Mouse (Mus musculus) intestine, embryonic 14.5 days (tissue): ENCODE results near the gene Pqlc2. TPM values are rescaled to one million over a fixed set of nuclear protein-coding genes. Genes with fewer than 3 reads are reported as not detected.

Experiments
- ATAC-seq: fragments of 200-750 bp; cut with Nextera tagmentation; replicated peaks from 2 replicates; pipeline ENCODE4 v1.8.0; 2017; ENCODE audit warnings: low read depth, moderate number of reproducible peaks, moderate TSS enrichment, moderate library complexity; ENCODE audit not compliant: low FRiP score, low TSS enrichment
- DNase-seq: peaks from one replicate; pipeline ENCODE4 v3.0.0-alpha.2; 2018; ENCODE audit warnings: low spot score
- H3K27ac ChIP-seq: fragments of 300-500 bp; sonication (generic); 2 replicates; pipeline ENCODE4 v1.5.1; 2014; ENCODE audit warnings: low read depth, mild to moderate bottlenecking, control low read depth
- H3K27me3 ChIP-seq: fragments of 300-500 bp; sonication (generic); replicated peaks from 2 replicates; pipeline ENCODE4 v1.6.1; 2014; ENCODE audit warnings: low read length, control low read depth; ENCODE audit not compliant: control insufficient read depth, insufficient read depth
- H3K36me3 ChIP-seq: fragments of 300-500 bp; sonication (generic); 2 replicates; pipeline ENCODE4 v1.6.1; 2014; ENCODE audit warnings: low read length, control low read depth; ENCODE audit not compliant: control insufficient read depth, insufficient read depth
- H3K4me1 ChIP-seq: fragments of 300-500 bp; sonication (generic); replicated peaks from 2 replicates; pipeline ENCODE4 v1.6.1; 2014; ENCODE audit warnings: low read length, control low read depth, mixed read lengths; ENCODE audit not compliant: control insufficient read depth, insufficient read depth
- H3K4me2 ChIP-seq: fragments of 300-500 bp; sonication (generic); 2 replicates; pipeline ENCODE4 v1.6.1; 2014; ENCODE audit warnings: low read length
- H3K4me3 ChIP-seq: fragments of 300-500 bp; sonication (generic); 2 replicates; pipeline ENCODE4 v1.5.1; 2014; ENCODE audit warnings: low read depth, low read length, control low read depth, mixed read lengths
- H3K9ac ChIP-seq: fragments of 300-500 bp; sonication (generic); 2 replicates; pipeline ENCODE4 v1.6.1; 2014; ENCODE audit warnings: mild to moderate bottlenecking, low read length
- H3K9me3 ChIP-seq: fragments of 300-500 bp; sonication (generic); 2 replicates; pipeline ENCODE4 v1.6.1; 2016; ENCODE audit warnings: low read length, control low read depth; ENCODE audit not compliant: control insufficient read depth
- WGBS: fragments of 180-500 bp; shearing (Covaris S2); extraction: QIAGEN DNeasy Blood & Tissue Kit; methylation state at CpG from one replicate; pipeline ENCODE4 v1.1.7; 2014; 5-methylcytosine and 5-hydroxymethylcytosine counted together
- polyA plus RNA-seq: library from polyadenylated mRNA; unstranded; fragments of >200 nt; fragmentation: Nextera tagmentation; extraction: Ambion mirVana; gene quantifications from 2 replicates; pipeline ENCODE4 v1.2.1, GENCODE M21; 2014

The Pqlc2 gene
- polyA plus RNA-seq: 15.9 and 17.1 TPM in 2 replicates

DNA sequence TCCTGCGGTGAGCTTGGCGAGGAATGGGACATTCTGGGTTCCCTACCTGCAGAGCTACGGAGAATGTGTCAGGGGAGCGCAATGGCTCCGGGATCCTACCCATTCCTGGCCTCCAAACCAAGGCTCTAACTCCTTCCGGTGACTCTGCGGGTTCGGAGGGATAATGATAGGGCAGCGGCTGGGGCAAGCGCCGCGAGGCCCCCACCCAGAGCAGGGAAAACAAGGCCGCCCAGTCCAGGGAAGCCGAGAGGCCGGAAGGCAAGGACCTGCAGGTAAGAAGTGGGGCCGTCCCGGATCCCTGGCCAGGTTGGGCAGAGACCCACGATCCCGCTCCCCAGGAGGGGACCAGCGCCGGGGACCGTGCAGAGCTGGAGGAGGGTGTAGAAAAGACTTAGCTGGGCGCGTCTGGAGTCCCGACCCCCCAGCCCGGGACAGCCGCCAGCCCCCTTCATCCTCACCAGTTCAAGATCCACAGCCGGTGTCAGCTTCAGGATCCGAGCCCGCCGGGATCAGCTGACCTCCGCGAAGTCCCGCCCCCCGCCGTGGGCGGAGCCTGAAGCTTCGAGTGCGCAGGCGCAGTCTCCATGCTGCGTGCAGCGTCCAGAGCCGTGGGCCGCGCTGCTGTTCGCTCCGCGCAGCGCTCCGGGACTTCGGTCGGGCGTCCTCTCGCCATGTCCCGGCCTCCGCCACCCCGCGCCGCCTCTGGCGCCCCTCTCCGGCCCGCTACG, at the start of gene Pqlc2, which contains the start of gene Akr7a5:
Gene Pqlc2 (minus strand): TSS at position 538 of the 728 bp plus-strand sequence.
Gene Akr7a5 (plus strand): TSS at position 574 of the 728 bp plus-strand sequence.
- Histone ChIP-seq H3K36me3 (peaks cover 17% of the 10 kb centered on the region), H3K4me3 (peak within 1 kb of the TSS; percentile 95), H3K27me3 (no peaks in the 10 kb centered on the region), H3K4me1 (peaks cover 15% of the 10 kb centered on the region; the same call in 1 of the 2 replicates), H3K9me3 (no peaks in the 10 kb centered on the region), H3K27ac (peak within 1 kb of the TSS; percentile 78), H3K4me2 (peak within 1 kb of the TSS; percentile 93), H3K9ac (peak within 1 kb of the TSS; percentile 88)
- peak; percentile 99 for DNase-seq
- ATAC-seq: peak; percentile 90
- under 1% methylated on average over 63 of the region's 63 CpGs for WGBS

DNA sequence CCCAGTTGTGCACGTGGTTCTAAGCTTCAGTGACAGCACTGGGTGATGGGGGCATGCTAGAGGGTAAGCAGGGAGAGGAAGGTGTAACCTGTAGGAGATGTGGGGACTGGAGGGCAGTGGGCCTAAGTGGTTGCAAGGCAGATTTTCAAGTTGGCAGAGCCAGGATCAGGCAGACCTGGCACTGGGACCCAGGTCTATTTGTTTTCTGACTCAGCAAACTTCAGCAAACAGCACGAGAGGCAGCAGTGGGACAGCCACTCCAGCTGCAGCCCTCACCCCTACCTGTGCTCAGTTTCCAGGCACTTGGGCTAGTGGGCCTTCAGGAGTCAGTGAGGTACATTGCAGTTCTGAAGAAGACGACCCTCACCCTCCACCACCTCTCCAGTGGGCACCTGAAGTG, 46.7 kb upstream of the Pqlc2 start:
- Histone ChIP-seq H3K27me3 (no peaks in the 10 kb centered on the region), H3K36me3 (peaks cover 75% of the 10 kb centered on the region), H3K9ac (no peak overlapping the region), H3K4me2 (no peak overlapping the region), H3K9me3 (no peaks in the 10 kb centered on the region), H3K4me1 (peaks cover 4% of the 10 kb centered on the region), H3K27ac (no peak overlapping the region), H3K4me3 (no peak overlapping the region)
- ATAC-seq (no peak), DNase-seq (no peak)
- 91% methylated on average over 3 of the region's 3 CpGs for WGBS

DNA sequence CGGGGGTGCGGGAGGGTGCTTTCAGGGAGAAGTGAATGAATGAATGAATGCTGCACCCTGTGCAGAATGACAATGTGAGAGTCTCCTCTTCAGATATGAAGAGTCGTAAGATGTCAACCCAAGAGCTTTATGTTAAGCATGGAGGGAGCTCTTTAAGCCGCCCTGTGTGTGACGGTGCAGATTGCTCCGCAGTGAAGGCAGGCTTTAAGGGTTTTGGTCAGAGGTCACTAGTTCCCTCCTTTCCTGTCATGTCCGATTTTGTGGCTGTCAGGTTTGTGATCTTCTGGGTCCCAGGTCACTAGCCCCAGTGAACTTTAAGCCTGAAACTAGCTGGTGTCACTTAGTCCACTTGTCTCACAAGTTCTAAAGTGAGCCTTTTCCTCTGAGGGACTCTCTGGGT, 42.3 kb upstream of the Pqlc2 start:
- 0% methylated on average over 7 of the region's 7 CpGs for WGBS
- Histone ChIP-seq H3K9ac (peak overlapping the region; percentile 93), H3K4me1 (peaks cover 16% of the 10 kb centered on the region), H3K27ac (peak overlapping the region; percentile 98), H3K9me3 (no peaks in the 10 kb centered on the region), H3K27me3 (no peaks in the 10 kb centered on the region), H3K36me3 (peaks cover 53% of the 10 kb centered on the region), H3K4me2 (peak overlapping the region; percentile 99), H3K4me3 (peak overlapping the region; percentile 97)
- ATAC-seq (peak; percentile 43; the same call in 1 of the 2 replicates), DNase-seq (no peak)

DNA sequence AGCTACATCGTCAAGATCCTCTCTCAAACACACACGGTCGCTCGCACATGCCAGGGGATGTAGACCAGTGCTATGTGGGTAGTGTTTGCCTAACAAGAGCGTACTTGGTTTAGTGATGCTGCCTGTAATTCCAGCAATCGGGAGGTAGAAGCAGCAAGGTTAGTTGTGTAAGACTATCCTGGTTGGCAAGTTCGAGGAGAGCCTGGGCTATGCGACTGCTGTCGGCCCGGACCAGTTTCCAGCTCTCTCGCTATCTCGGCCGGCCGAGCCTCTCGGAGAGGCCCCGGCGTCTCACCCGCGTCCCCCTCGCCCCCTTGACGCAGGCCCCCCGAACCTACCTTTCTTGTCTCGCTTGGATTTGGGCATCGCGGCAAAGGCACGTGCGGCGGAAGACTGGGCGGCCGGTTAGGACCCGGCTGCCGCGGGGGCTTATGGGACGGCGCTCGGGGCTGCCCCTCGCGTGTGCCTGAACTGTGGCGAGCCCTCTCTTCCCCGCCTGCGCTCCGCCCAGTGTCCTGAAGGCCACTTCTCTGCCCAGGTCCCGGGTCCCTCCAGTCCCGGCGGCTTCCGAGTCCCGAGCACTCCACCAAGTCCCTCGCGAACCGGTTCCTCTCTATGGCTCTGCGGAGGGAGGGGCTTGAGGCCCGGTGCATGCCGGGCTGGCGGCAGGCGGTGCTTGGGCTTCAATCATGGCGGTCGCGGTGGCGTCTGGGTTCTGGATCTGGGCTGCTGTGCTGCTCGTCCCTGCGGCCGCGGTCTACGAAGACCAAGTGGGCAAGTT, 41.6 kb upstream of the Pqlc2 start, which contains the start of the genes Mrto4, Emc1 and Ubr4:
Gene Mrto4 (minus strand): TSS at position 646 of the 781 bp plus-strand sequence.
Gene Emc1 (plus strand): TSS at position 657 of the 781 bp plus-strand sequence.
Gene Ubr4 (plus strand): TSS at position 679 of the 781 bp plus-strand sequence.
- peaks cover 16% of the 10 kb centered on the region for H3K4me1 ChIP-seq
- peak within 1 kb of the TSS; percentile 97 for H3K4me3 ChIP-seq
- H3K36me3 ChIP-seq: peaks cover 53% of the 10 kb centered on the region
- H3K9ac ChIP-seq: peak within 1 kb of the TSS; percentile 93
- peak; percentile 94 for ATAC-seq
- no peaks in the 10 kb centered on the region for H3K27me3 ChIP-seq
- H3K27ac ChIP-seq: peak within 1 kb of the TSS; percentile 98
- WGBS: under 1% methylated on average over 64 of the region's 64 CpGs
- peak within 1 kb of the TSS; percentile 99 for H3K4me2 ChIP-seq
- peak; percentile 94 for DNase-seq
- no peaks in the 10 kb centered on the region for H3K9me3 ChIP-seq

DNA sequence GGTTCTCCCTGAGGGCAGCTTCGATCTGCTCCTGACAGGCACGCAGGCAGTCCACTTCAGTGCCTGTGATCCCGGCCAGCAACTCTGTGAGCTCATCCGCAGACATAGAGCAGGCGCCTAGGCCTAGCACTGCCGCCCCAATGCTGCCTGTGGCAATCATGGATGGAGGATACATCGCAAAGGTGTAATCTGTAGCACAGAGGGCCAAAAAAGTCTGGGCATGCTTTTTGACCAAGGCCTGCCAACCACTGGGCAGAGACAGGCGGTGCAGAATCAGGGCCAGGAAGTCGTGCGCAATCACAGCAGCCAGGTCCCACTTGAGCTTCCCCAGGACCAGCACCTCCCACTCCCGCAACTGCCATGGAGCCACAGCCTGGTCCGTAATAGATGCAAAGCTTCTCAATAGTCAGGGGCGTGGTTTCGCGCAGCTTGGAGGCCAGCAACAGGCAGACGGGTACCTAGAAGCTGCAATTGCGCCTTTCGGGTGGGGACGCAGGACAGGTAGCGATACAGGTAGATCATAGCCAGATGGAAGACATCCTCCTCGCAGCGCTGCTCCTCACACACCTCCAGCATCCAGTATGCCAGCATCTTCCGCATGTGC, 35.0 kb upstream of the Pqlc2 start:
- no peak overlapping the region for H3K9ac ChIP-seq
- no peak for DNase-seq
- H3K4me2 ChIP-seq: no peak overlapping the region
- 80% methylated on average over 23 of the region's 23 CpGs for WGBS
- no peak for ATAC-seq
- peaks cover 1% of the 10 kb centered on the region for H3K4me1 ChIP-seq
- no peak overlapping the region for H3K27ac ChIP-seq
- no peaks in the 10 kb centered on the region for H3K9me3 ChIP-seq
- no peak overlapping the region for H3K4me3 ChIP-seq
- H3K36me3 ChIP-seq: peaks cover 42% of the 10 kb centered on the region
- no peaks in the 10 kb centered on the region for H3K27me3 ChIP-seq

DNA sequence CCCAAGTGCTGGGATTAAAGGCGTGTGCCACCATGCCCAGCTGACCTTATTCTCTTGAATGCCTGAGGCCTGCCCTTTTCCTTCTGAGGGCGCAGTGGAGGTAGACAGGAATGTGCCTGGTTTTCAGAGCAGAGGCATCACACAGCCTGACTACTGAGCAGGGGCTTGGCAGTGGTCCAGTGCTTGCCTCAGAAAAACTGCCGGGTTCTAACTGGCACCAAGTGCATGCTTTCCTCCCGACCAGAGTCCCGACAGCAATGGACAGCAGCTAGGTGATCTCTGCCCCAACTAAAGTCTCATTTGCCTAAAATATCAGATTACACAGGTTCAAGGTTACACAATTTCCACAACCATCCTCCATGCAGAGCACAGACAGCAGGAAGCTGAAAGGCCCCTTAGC, 33.2 kb upstream of the Pqlc2 start:
- WGBS: 68% methylated on average over 5 of the region's 5 CpGs
- Histone ChIP-seq H3K36me3 (peaks cover 28% of the 10 kb centered on the region), H3K9ac (no peak overlapping the region), H3K4me3 (no peak overlapping the region), H3K4me1 (no peaks in the 10 kb centered on the region), H3K4me2 (no peak overlapping the region), H3K27me3 (no peaks in the 10 kb centered on the region; the same call in 1 of the 2 replicates), H3K9me3 (no peaks in the 10 kb centered on the region), H3K27ac (no peak overlapping the region)
- ATAC-seq (no peak), DNase-seq (no peak)

DNA sequence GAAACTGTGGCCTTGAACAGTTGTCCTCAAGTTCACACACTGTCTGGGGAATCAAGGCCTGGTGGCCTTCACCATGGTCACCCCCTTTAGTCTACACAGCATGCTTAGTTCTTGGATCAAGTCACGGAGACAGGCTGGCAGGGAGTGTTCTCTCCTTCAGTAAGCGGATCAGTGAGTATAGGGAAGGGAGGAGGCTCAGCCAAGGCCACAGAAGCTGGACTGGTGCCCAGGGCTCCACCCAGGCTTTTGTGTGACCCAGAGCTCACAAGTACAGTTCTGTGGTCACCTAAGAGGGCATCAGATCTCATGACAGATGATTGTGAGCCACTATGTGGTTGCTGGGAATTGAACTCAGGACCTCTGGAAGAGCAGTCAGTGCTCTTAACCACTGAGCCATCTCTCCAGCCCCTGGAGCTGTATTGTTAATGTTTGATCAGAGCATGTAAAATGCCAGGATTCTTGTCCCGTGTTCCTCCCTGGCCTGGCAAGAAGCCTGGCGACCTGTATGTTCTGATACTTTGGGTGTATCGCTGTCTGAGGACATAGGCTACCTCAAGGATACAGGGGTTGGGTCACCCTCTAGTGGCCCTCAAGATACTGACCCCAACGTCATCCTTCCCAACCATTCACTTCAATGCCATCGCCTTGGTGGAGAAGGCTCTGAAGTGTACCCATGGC, 31.2 kb upstream of the Pqlc2 start:
- Histone ChIP-seq H3K27me3 (peaks cover 5% of the 10 kb centered on the region; the same call in 1 of the 2 replicates), H3K4me3 (no peak overlapping the region), H3K27ac (no peak overlapping the region), H3K9me3 (no peaks in the 10 kb centered on the region), H3K4me1 (no peaks in the 10 kb centered on the region), H3K36me3 (peaks cover 8% of the 10 kb centered on the region), H3K9ac (no peak overlapping the region), H3K4me2 (no peak overlapping the region)
- DNase-seq (no peak), ATAC-seq (no peak)
- WGBS: 84% methylated on average over 7 of the region's 7 CpGs

DNA sequence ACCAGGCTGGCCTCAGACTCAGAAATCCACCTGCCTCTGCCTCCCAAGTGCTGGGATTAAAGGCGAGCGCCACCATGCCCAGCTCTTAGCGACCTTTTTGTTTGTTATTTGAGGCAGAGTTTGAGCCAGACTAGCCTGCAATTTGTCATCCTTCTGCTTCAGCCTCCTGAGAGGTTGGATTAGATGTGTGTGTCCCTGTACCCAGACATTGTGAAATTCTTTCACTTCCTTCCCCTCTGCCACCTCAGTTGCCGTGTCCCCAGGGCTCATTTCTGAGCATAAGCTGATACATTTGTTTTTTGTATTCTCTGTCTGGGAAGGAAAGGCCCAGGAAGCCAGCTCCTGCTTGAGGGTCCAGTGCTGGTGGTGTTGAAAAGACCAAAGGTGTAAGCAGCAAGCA, 30.3 kb upstream of the Pqlc2 start:
- Histone ChIP-seq H3K36me3 (peaks cover under 1% of the 10 kb centered on the region; the same call in 1 of the 2 replicates), H3K27me3 (peaks cover 5% of the 10 kb centered on the region; the same call in 1 of the 2 replicates), H3K4me2 (no peak overlapping the region), H3K4me1 (no peaks in the 10 kb centered on the region), H3K9me3 (no peaks in the 10 kb centered on the region), H3K4me3 (no peak overlapping the region), H3K27ac (no peak overlapping the region), H3K9ac (no peak overlapping the region)
- DNase-seq (no peak), ATAC-seq (no peak)
- WGBS: 75% methylated on average over 4 of the region's 4 CpGs
